Mouse (Mus musculus) kidney, adult 9 months (tissue): Measurements from ENCODE around the gene Glcci1.

Source experiments
- DNase-seq: peaks from one replicate; pipeline ENCODE4 v3.0.0; 2022

Glcci1 gene

DNA sequence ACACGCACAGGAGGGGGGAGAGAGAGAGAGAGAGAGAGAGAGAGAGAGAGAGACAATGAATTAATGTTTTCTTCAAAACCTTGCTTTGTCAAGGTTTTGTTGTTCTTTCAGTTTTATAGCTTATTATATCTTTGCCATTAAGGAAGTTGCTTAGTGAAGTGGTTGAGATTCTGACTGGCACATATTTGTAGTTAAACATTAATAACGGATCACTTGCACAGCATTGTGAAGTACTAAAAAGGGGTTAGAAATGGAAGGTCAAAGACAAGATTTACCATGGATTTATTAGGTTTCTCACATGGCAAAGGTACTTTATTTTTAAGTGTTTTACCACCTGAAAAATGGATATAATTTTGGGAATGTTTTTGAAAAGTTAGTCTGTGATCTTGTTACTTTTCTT lies 51.3 kb downstream of the Glcci1 start:
- DNase-seq = no peak

DNA sequence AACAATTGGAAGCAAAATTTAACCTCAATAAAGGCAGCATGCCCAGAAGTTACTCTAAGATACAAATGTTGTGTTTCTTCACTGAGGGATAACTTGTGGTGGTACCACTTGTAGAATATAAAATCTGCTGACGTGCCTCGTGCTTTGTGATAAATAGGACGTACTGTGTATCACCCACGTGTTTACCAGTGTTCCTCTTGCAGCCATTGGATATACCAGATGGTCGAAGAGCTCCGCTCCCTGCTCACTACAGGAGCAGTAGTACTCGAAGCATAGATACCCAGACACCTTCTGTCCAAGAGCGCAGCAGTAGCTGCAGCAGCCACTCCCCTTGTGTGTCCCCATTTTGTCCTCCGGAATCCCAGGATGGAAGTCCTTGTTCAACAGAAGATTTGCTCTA lies 73.0 kb downstream of the Glcci1 start:
- no peak for DNase-seq

DNA sequence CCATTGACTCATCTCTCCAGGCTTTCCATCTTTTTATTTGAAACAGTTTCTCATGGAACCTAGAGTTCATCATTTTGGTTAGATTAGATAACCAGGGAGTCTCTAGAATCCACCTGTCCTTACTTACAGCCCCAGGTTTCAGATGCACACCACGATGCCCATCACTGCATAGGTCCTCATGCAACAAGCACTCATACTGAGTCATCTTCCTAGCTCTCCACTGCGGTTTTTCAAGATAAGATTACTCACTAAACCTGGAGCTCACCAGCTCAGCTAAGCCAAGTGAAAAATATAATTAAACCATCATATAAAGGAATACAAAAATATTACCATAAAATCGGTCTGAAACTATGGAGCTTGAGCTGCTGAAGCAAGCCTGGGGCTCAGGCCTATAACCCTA lies 74.5 kb downstream of the Glcci1 start:
- DNase-seq = no peak

DNA sequence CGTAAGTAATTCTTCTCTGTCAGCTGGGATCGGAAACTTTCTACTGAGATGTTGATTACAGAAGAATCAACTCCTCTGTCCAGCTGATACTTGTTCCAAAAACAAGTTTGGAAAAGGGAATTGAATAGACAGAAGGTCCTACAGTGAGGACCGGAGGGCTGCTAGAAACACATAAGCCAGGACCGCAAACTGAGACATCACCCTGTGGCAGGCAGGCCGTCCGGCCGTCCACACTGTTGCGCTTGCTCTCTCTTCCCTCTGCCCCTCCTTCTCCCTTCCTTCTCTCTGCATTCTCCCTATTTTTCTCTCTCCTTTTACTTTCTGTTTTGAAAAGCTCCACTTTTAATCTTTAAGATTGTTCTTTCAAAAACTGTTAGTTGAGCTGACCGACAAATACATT lies 82.3 kb downstream of the Glcci1 start:
- DNase-seq = no peak

DNA sequence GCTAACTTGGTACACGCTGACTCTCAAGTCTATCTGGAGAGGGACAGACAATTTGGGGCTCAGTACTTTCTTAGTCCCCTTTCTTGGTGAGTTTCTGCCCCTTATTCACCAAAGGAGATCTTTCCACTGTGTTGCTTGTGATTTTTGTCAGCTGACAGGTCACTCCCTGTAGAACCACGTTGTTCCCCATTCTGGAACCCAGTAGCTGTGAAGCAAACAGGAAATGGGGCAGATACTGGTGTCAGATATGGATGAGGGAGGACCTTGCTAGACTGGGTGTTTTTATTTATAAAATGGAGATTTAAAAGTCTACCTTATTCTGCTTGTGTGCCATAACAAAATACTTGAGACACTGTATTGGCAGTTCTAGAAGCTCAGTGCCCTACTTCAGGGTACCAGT lies 108.0 kb downstream of the Glcci1 start:
- DNase-seq = no peak

DNA sequence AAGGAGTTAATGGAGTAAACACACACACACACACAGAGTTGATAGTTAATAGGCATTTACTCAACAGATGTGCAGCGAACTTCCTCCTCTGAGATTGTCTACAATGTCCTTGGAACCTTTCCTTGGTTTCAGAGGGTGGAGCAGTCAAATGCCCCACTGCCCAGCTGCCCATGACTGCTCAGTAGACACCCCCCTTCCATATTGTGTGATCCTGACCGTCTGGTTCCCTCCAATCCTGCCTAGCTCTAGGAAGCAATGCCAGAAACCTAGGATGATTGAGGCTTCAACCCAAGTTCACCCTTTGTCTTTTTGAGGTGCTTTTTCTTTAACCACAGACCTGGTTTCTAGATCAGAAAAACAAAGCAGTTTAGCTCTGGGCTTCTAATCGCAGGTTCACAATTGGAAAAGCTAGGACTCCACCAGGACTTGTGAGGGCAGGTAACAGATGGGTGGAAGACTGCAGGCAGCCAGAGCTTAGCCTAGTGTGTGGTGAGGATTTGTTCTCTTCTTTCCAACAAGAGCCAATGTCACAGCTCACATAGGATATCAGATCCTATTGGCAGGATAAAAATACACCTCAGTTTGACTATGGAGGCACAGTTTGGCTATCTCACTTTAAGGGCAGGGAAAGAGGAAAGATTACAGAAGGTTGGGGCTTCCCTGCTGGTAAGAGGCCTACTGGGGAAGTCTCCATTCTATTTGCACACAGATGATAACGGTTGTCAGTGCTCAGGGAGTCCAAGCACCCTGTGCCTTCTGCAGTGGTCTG lies 110.4 kb downstream of the Glcci1 start:
- DNase-seq = no peak

DNA sequence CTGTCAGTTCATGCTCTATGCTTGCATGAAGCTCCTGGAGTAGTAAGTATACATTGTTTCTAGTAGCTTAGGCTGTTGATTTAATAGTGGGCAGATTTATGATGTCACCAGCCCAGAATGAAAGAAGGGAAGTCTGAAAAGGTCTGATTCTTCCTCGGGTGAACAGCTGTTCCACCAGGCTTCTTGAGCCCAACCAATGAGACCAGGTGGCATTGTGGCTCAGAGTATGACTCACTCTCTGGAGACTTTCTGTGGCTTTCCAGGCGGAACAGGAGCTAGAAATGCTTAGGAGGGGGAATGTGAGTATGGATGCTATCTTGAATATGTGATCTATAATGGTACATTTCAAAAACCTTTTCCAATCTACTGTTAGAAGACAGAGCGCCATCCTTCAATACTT lies 113.6 kb downstream of the Glcci1 start:
- no peak for DNase-seq

DNA sequence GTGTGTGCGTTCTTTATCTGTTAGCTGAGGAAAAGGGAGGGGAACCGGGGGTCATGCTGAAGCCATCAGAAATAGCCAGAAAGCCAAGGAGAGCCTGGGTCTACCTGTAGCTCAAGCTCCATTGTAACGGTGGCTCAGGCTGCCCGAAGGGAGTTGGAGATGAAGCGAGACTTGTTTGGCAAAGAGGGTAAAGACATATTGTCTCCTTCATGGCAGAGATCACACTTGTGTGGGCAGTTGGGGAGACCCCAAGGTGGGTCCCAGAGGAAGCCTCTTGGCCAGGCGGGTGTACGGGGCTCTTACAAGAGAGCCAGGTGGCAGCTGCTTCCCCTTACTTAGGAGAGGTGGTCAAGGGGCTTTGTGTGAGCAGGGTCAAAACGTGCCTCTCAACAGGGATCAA lies 118.8 kb downstream of the Glcci1 start:
- no peak for DNase-seq

DNA sequence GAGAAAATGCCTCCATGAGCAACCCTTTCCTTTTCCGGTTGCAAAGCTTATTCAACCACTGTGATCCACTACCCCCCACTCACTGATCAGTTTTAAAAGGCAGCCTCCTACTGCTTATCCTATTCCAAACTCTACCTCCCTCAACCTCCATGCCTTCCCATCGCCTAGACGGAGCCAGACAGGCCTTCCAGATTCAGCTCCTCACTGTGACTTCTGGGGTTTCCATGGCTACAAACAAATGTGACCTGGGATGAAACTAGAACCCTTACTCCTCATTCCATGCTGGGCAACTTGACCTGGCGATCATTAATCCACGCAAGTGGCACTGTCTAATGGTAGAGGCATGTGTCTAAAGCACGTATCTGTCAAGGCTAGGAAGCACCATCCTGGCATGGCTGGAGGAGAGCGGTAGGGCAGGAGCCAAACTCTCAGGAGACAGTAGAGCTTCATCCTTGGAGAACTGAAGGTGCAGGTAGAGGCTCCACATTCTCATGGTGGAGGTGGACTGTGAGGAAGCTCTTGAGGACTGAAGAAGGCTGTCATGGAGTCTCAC lies 119.4 kb downstream of the Glcci1 start:
- DNase-seq = no peak

DNA sequence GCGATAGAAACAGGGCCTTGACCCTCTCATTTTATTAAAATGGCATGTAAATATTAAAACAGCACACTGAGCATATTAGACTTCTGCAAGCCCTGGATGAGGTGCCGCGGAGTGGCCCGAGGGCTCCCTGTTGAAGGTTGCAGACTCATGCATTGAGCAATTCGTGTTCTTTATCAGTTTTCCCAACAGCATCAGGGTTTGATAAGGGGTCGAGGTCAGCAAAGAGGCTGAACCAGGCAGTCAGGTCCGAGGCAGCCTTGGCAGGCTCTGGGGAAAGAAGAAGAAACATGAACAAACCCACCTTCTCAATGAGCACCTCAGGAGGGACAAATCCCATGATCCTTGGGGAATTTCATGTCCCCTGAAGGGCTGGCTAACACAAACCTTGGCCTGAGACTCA lies 121.1 kb downstream of the Glcci1 start:
- DNase-seq = no peak

DNA sequence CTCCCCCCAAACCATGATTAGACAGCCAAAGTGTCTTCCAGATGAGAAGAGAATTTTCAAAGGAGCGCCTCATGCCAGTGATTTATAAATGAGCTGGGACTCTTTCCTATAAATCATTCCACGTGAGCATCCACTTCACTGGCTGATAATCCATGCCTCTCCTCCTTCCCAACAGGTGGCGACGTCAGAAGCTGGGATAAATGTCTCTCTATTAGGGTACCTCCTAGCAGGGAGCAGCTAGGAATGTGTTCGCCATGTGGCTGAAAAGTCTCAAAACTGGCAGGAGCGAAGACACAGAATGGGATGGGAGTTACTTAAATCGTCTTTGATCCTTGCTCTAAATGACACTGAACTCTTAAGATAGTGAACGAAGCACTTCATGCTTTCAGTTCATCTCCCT lies 122.0 kb downstream of the Glcci1 start:
- no peak for DNase-seq

DNA sequence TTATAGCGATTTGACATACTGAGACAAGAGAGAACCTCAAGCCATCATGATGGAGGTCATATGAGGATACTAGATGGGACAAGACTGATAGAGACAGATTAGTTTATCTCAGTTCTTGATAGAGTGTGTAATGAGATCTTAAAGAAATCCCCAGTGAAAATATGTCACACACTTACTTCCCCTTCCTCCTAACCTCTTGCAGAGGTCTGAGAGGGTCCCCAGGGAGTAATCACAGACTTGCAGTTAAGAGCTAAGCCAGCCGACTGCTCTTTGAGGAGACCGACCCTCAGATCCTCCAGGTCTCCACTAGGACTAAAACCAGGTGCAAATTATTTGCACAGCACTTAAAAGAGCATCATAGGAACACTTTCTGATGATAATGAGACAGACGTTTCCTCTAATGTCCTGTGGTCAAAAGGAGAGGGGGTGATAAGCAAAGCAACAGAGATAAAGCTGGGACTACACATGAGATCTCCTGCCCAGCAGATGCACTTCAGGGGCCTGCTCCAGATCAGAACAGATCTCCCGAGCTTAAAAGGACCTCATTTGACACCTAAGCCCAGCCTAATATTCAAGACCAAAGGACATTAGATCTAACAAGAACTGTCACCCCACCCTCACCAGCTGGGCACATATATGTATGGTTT lies 122.7 kb downstream of the Glcci1 start:
- no peak for DNase-seq

DNA sequence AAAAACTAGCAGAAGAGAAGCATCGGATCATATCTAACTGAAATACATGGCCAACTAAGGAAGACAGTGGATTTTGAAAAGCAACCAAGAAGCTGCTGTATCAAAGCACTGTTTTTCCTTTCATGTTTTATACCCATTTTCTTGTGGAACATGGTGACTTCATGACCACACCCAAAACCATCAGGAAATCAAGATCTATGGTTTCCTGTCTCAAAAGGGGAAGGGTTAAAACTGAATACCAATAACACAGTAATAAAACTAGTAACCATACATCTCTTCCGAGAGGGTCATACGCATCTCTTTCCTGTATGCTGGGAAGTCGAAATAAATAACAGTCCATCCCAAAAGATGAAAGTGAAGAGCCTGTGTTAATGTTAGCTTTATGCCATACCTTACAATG lies 123.3 kb downstream of the Glcci1 start:
- no peak for DNase-seq

DNA sequence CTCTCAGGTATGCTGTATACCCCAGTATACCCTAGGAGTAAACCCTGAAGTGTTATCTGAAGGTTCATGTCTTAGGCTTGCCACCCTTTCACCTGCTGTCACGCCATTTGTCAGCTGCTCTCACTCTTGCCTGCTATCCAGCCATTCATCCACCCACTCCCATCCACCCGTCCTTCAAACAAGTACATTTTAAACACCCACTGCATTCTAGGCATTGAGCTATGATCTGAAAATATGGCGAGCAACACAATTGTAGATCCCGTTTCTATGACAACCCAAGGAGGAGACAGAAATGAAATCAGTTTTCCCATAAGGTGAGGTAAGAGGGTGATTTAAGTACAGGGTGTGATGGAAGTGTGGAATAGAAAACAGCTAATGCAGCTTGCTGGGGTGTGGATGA lies 128.7 kb downstream of the Glcci1 start:
- no peak for DNase-seq

DNA sequence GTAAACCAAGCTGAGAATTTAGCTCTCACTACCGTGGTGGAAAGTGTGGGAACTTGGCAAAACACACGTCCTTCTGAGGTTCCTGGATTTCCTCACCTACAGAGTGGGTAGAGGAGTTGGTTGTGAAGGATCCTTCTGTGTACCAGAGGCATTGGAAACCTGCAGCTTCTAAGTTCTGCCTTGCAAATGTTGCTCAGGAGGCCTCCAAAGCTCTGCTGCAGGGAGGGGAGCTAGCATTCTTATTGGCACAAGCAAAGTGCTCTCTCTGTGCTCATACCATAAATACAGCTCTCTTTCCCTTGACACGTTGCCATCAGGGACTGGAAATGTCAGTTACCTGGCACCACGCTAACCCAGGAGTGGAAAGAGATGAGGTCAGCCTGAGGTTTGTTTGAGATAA lies 129.5 kb downstream of the Glcci1 start:
- no peak for DNase-seq

DNA sequence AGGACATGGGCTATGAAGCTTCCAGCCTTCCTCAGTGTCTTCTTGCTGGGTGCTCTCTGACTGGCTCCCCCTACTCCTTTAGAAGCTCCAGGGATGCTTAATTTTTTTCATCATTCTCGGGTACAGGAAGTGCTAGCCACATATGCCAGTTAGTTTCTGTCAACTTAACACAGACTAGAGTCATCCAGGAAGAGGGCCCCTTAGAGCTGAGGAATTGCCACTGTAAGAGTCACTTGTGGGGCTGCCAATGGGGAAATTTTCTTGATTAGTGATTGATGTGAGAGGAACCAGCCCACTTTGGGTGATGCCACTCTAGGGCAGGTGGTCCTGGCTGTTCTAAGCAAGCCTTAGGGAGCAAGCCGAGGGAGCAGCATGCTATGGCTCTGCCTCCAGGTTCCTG lies 130.1 kb downstream of the Glcci1 start:
- no peak for DNase-seq

DNA sequence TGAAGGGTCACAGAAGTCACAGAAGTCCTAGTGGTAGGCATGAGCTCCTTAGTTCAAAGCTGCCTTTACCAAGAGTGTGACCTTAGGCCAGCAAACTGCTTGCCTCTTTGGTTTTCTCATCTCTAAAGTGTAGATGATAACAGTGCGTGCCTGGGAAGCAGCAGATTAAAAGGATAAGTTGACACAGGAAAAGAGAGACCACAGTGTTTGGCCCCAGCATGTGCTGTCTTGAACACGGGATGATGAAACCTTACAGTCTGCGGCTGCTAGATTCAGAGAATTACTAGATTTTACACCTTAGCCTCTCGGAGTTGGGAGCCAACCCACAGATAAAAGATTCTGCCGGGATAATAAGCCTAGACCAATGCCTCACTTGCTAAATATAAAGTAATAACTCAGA lies 131.5 kb downstream of the Glcci1 start:
- no peak for DNase-seq

DNA sequence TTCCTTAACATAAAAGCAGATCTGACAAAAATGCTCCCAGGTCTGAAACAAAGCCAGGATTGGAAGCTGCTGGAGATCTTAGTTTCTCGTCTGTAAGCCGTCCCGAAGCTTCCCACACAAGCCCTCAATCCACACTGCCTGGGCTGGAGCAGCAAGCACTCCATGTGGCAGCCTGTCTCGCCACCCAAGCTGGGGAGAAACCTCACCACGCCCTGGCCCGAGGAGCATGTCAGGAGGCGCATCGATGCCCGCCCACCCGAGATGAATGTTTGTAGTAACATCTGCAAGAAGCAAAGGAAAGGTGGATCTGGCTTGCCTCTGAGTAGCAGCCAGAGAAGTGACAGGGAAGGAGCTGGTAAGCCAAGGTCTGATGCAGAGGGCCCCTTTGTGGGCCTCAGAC lies 135.3 kb downstream of the Glcci1 start:
- no peak for DNase-seq

DNA sequence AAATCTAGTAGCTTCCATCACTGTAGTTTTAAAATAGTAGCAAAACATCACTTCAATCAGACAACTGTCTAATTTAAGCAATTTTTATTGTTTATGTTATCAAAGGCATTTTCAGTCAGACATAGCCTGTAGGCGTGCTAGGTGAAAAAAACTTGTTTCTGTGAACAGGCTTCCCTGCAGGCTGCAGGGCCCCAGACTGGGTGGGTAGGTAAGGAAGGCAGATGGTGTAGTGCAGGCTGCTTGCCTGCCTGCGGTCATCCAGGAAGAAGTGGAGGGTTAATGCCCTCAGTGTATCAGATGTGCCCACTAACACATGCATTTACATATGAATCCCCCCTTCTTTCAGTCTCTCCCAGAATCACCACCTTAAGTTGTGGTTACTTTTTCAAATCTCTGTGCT lies 136.3 kb downstream of the Glcci1 start:
- no peak for DNase-seq
